Mouse (Mus musculus) hindbrain, embryonic 14.5 days (tissue): ENCODE results near the gene Pcnt. TPM values are rescaled to one million over a fixed set of nuclear protein-coding genes. Genes with fewer than 3 reads are reported as not detected.

ENCODE experiments used
- ATAC-seq: fragments of 200-750 bp; cut with Nextera tagmentation; 2 replicates; pipeline ENCODE4 v1.8.0; 2017; ENCODE audit warnings: moderate number of reproducible peaks, mild to moderate bottlenecking, moderate TSS enrichment, moderate library complexity; ENCODE audit not compliant: low FRiP score
- DNase-seq: peaks from one replicate; pipeline ENCODE4 v3.0.0-alpha.2; 2015; ENCODE audit warnings: low spot score
- H3K27ac ChIP-seq: fragments of 300-500 bp; sonication (generic); 2 replicates; pipeline ENCODE4 v1.5.1; 2014; ENCODE audit warnings: mild to moderate bottlenecking, moderate library complexity
- H3K27me3 ChIP-seq: fragments of 300-500 bp; sonication (generic); 2 replicates; pipeline ENCODE4 v1.6.1; 2014; ENCODE audit warnings: mild to moderate bottlenecking, low read length, mixed read lengths; ENCODE audit not compliant: control insufficient read depth, insufficient read depth
- H3K36me3 ChIP-seq: fragments of 300-500 bp; sonication (generic); replicated peaks from 2 replicates; pipeline ENCODE4 v1.6.1; 2014; ENCODE audit not compliant: control insufficient read depth, insufficient read depth
- H3K4me1 ChIP-seq: fragments of 300-500 bp; sonication (generic); replicated peaks from 2 replicates; pipeline ENCODE4 v1.6.1; 2014; ENCODE audit warnings: antibody characterized with exemption, low read length, mixed read lengths; ENCODE audit not compliant: control insufficient read depth, insufficient read depth
- H3K4me2 ChIP-seq: fragments of 300-500 bp; sonication (generic); replicated peaks from 2 replicates; pipeline ENCODE4 v1.6.1; 2014; ENCODE audit warnings: mild to moderate bottlenecking, moderate library complexity
- H3K4me3 ChIP-seq: fragments of 300-500 bp; sonication (generic); replicated peaks from 2 replicates; pipeline ENCODE4 v1.5.1; 2014; ENCODE audit warnings: mild to moderate bottlenecking, low read length
- H3K9ac ChIP-seq: fragments of 300-500 bp; sonication (generic); 2 replicates; pipeline ENCODE4 v1.6.1; 2014
- H3K9me3 ChIP-seq: fragments of 300-500 bp; sonication (generic); 2 replicates; pipeline ENCODE4 v1.6.1; 2016; ENCODE audit warnings: low read length; ENCODE audit not compliant: control insufficient read depth
- WGBS: fragments of 180-500 bp; shearing (Covaris S2); extraction: QIAGEN DNeasy Blood & Tissue Kit; methylation state at CpG from one replicate; pipeline ENCODE4 v1.1.7; 2014; 5-methylcytosine and 5-hydroxymethylcytosine counted together
- polyA plus RNA-seq: library from polyadenylated mRNA; unstranded; fragments of >200 nt; fragmentation: Nextera tagmentation; extraction: Ambion mirVana; gene quantifications from 2 replicates; pipeline ENCODE4 v1.2.1, GENCODE M21; 2014

Pcnt gene
- polyA plus RNA-seq, 1 experiment from 2014 or later = 7.8 TPM

GRCm38 (mm10) chr10:76358468-76358867 is 84.1 kb downstream of the Pcnt start:
- Histone ChIP-seq H3K9me3 (no peaks in the 10 kb centered on the region), H3K36me3 (peaks cover 35% of the 10 kb centered on the region), H3K4me3 (no peak overlapping the region), H3K4me2 (no peak overlapping the region), H3K27ac (no peak overlapping the region), H3K27me3 (no peaks in the 10 kb centered on the region), H3K4me1 (no peaks in the 10 kb centered on the region), H3K9ac (no peak overlapping the region)
- 85% methylated on average over 5 of the region's 5 CpGs for WGBS
- DNase-seq (no peak), ATAC-seq (no peak)

GRCm38 (mm10) chr10:76357286-76357875 is 85.2 kb downstream of the Pcnt start:
- Histone ChIP-seq H3K4me3 (no peak overlapping the region), H3K9me3 (no peaks in the 10 kb centered on the region), H3K4me2 (no peak overlapping the region), H3K27me3 (no peaks in the 10 kb centered on the region), H3K9ac (no peak overlapping the region), H3K4me1 (no peaks in the 10 kb centered on the region), H3K27ac (no peak overlapping the region), H3K36me3 (peaks cover 46% of the 10 kb centered on the region)
- WGBS = 93% methylated on average over 8 of the region's 8 CpGs
- DNase-seq (no peak), ATAC-seq (no peak)

GRCm38 (mm10) chr10:76354974-76355373 is 87.6 kb downstream of the Pcnt start:
- ATAC-seq (no peak), DNase-seq (no peak)
- WGBS = 93% methylated on average over 12 of the region's 12 CpGs
- Histone ChIP-seq H3K4me1 (no peaks in the 10 kb centered on the region), H3K27me3 (no peaks in the 10 kb centered on the region), H3K27ac (no peak overlapping the region), H3K9me3 (no peaks in the 10 kb centered on the region), H3K4me3 (no peak overlapping the region), H3K9ac (no peak overlapping the region), H3K4me2 (no peak overlapping the region), H3K36me3 (peaks cover 65% of the 10 kb centered on the region)

GRCm38 (mm10) chr10:76353986-76354385 is 88.6 kb downstream of the Pcnt start:
- Histone ChIP-seq H3K4me3 (no peak overlapping the region), H3K36me3 (peaks cover 65% of the 10 kb centered on the region), H3K9ac (no peak overlapping the region), H3K27ac (no peak overlapping the region), H3K4me1 (no peaks in the 10 kb centered on the region), H3K9me3 (no peaks in the 10 kb centered on the region), H3K27me3 (no peaks in the 10 kb centered on the region), H3K4me2 (no peak overlapping the region)
- DNase-seq (no peak), ATAC-seq (no peak)
- 95% methylated on average over 12 of the region's 12 CpGs for WGBS

GRCm38 (mm10) chr10:76351953-76352352 is 90.6 kb downstream of the Pcnt start:
- no peak overlapping the region for H3K4me3 ChIP-seq
- H3K36me3 ChIP-seq = peaks cover 64% of the 10 kb centered on the region
- no peak overlapping the region for H3K4me2 ChIP-seq
- no peak overlapping the region for H3K9ac ChIP-seq
- H3K27ac ChIP-seq = no peak overlapping the region
- no peaks in the 10 kb centered on the region for H3K9me3 ChIP-seq
- no peaks in the 10 kb centered on the region for H3K27me3 ChIP-seq
- ATAC-seq (no peak), DNase-seq (no peak)
- WGBS = 92% methylated on average over 7 of the region's 7 CpGs
- no peaks in the 10 kb centered on the region for H3K4me1 ChIP-seq

- Histone ChIP-seq H3K9ac (no peak overlapping the region), H3K4me2 (peak overlapping the region; percentile 82; the same call in 1 of the 2 replicates), H3K27ac (no peak overlapping the region), H3K4me1 (peaks cover 17% of the 10 kb centered on the region), H3K9me3 (no peaks in the 10 kb centered on the region), H3K4me3 (no peak overlapping the region), H3K36me3 (peaks cover 12% of the 10 kb centered on the region; the same call in 1 of the 2 replicates), H3K27me3 (no peaks in the 10 kb centered on the region)
- 8% methylated on average over 4 of the region's 4 CpGs for WGBS
- peak; percentile 51 for DNase-seq
- ATAC-seq = no peak
Observed at GRCm38 (mm10) chr10:76346589-76346988, 96.0 kb downstream of the Pcnt start.

GRCm38 (mm10) chr10:76346043-76346491 is 96.5 kb downstream of the Pcnt start:
- WGBS = 27% methylated on average over 8 of the region's 8 CpGs
- no peak for DNase-seq

GRCm38 (mm10) chr10:76345540-76345902 is 97.1 kb downstream of the Pcnt start:
- no peaks in the 10 kb centered on the region for H3K9me3 ChIP-seq
- H3K4me2 ChIP-seq = peak overlapping the region; percentile 82
- peak overlapping the region; percentile 63 for H3K9ac ChIP-seq
- peak; percentile 12; the same call in 1 of the 2 replicates for ATAC-seq
- WGBS = 8% methylated on average over 12 of the region's 12 CpGs
- H3K36me3 ChIP-seq = peaks cover 3% of the 10 kb centered on the region; the same call in 1 of the 2 replicates
- peaks cover 17% of the 10 kb centered on the region for H3K4me1 ChIP-seq
- no peak for DNase-seq
- peak overlapping the region; percentile 39; the same call in 1 of the 2 replicates for H3K27ac ChIP-seq
- no peaks in the 10 kb centered on the region for H3K27me3 ChIP-seq
- H3K4me3 ChIP-seq = peak overlapping the region; percentile 75

More at GRCm38 (mm10) chr10:76346043-76346491, 96.5 kb downstream of the Pcnt start:
- Histone ChIP-seq H3K9me3 (no peaks in the 10 kb centered on the region), H3K4me2 (peak overlapping the region; percentile 82), H3K27ac (no peak overlapping the region), H3K27me3 (no peaks in the 10 kb centered on the region), H3K4me1 (peaks cover 17% of the 10 kb centered on the region), H3K36me3 (peaks cover 7% of the 10 kb centered on the region; the same call in 1 of the 2 replicates), H3K9ac (peak overlapping the region; percentile 63), H3K4me3 (peak overlapping the region; percentile 75)
- ATAC-seq = no peak

- DNase-seq = peak; percentile 97
- ATAC-seq = peak; percentile 94
- Histone ChIP-seq H3K27me3 (no peaks in the 10 kb centered on the region), H3K4me3 (peak within 1 kb of the TSS; percentile 75), H3K9me3 (no peaks in the 10 kb centered on the region), H3K36me3 (no peaks in the 10 kb centered on the region), H3K4me2 (peak within 1 kb of the TSS; percentile 82), H3K27ac (peak within 1 kb of the TSS; percentile 88), H3K9ac (peak within 1 kb of the TSS; percentile 81), H3K4me1 (peaks cover 17% of the 10 kb centered on the region)
- under 1% methylated on average over 87 of the region's 94 CpGs for WGBS
Observed at GRCm38 (mm10) chr10:76344711-76345539, 97.7 kb downstream of the Pcnt start, which contains the start of gene Dip2a. Gene Dip2a (minus strand): TSS chr10:76345291.
